Mouse (Mus musculus): ENCODE measurements around the gene Sass6.
"Not testable (repeated sequence)": the region's sequence is repeated elsewhere in the genome, so short reads cannot be mapped to it uniquely, and the experiment has no call there.

The Sass6 gene

GRCm38 (mm10) chr3:116632971-116633370, 38.2 kb downstream of the Sass6 start:
- DNase-seq: peak in 1 of 2 experiments; percentile 35

GRCm38 (mm10) chr3:116634091-116634490, 39.3 kb downstream of the Sass6 start:
- DNase-seq: no peak

- no peak for DNase-seq
These were observed 40.1 kb downstream of the Sass6 start for GRCm38 (mm10) chr3:116634853-116635252.

GRCm38 (mm10) chr3:116635799-116636198, 41.0 kb downstream of the Sass6 start:
- no peak for DNase-seq

- DNase-seq: no peak
These were observed 43.1 kb downstream of the Sass6 start for GRCm38 (mm10) chr3:116637693-116638476.

GRCm38 (mm10) chr3:116638572-116638971, 43.8 kb downstream of the Sass6 start:
- no peak for DNase-seq

GRCm38 (mm10) chr3:116640024-116640423, 45.2 kb downstream of the Sass6 start:
- DNase-seq: no peak

- DNase-seq: no peak
These were observed 47.1 kb downstream of the Sass6 start for GRCm38 (mm10) chr3:116641811-116642371.

- DNase-seq: no peak
These were observed 47.6 kb downstream of the Sass6 start for GRCm38 (mm10) chr3:116642373-116642772.

- DNase-seq: no peak
These were observed 51.6 kb downstream of the Sass6 start for GRCm38 (mm10) chr3:116646387-116646786.

GRCm38 (mm10) chr3:116648805-116649204, 54.0 kb downstream of the Sass6 start:
- DNase-seq: no peak

GRCm38 (mm10) chr3:116650698-116651097, 55.9 kb downstream of the Sass6 start:
- no peak for DNase-seq

GRCm38 (mm10) chr3:116652033-116652446, 57.3 kb downstream of the Sass6 start:
- DNase-seq: no peak

- no peak for DNase-seq
These were observed 58.6 kb downstream of the Sass6 start for GRCm38 (mm10) chr3:116653278-116653945.

GRCm38 (mm10) chr3:116654051-116654450, 59.3 kb downstream of the Sass6 start:
- DNase-seq: not testable (repeated sequence)

GRCm38 (mm10) chr3:116656184-116656965, 61.6 kb downstream of the Sass6 start:
- DNase-seq: no peak

GRCm38 (mm10) chr3:116658928-116659565, 64.3 kb downstream of the Sass6 start:
- no peak for DNase-seq

GRCm38 (mm10) chr3:116659856-116660430, 65.2 kb downstream of the Sass6 start:
- DNase-seq: no peak

- no peak for DNase-seq
These were observed 66.6 kb downstream of the Sass6 start for GRCm38 (mm10) chr3:116661288-116661869.

- DNase-seq: no peak
These were observed 67.2 kb downstream of the Sass6 start for GRCm38 (mm10) chr3:116661870-116662414.

GRCm38 (mm10) chr3:116662463-116662863, 67.7 kb downstream of the Sass6 start, which contains the start of gene Mfsd14a:
Mfsd14a (minus strand) TSS chr3:116662677.
- peak; percentile 99 for DNase-seq
